Mouse (Mus musculus) ES-Bruce4 (cell line): ENCODE results near the gene Mcur1.

ENCODE experiments used
- CTCF ChIP-seq: IDR thresholded peaks from one replicate; pipeline ENCODE4 v1.8.1; 2011; ENCODE audit warnings: low read depth, low read length
- EP300 ChIP-seq: IDR thresholded peaks from 2 replicates; pipeline ENCODE4 v1.6.1; 2011; ENCODE audit warnings: low read depth, low read length; ENCODE audit not compliant: insufficient read depth
- POLR2A ChIP-seq: IDR thresholded peaks from one replicate; pipeline ENCODE4 v1.8.1; 2011; ENCODE audit warnings: low read length; ENCODE audit not compliant: insufficient read depth

DNA sequence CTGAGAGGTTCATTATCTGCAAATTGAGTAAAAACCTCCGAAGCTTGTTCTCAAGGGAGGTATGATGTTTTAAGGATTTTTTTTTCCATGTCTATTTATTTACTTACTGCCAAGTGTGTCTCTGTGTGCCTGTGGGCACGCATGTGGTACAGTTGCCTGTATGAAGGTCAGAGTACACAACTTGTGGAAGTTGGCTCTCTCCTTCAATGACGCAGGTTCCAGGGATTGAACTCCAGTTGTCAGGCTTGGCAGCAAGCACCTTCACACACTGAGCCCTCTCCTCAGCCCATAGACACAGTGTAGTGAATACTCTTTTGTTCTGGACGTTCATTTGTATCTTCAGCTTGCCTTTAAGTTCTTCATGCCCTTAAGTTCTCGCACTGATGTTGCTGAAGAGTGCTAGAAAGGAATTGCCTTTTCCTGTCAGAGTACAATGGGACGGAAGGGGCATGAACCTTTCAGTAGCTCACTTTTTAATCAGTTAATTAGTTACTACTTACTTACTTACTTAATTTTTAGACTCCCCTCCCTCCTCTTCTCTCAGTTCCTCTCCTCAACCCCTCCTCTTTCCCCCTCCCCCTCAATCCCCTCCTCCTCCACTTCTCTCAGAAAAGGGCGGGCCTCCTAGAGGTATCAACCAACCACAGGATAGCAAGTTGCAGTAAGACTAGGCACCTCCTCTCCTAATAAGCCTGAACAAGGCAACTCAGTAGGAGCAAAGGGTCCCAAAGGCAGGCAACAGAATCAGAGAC lies 60.1 kb downstream of the Mcur1 start:
- TF ChIP-seq POLR2A (no peak), EP300 (no peak), CTCF (no peak)
